ENCODE assay signal across 8 mouse cellular contexts in the genomic region with DNA sequence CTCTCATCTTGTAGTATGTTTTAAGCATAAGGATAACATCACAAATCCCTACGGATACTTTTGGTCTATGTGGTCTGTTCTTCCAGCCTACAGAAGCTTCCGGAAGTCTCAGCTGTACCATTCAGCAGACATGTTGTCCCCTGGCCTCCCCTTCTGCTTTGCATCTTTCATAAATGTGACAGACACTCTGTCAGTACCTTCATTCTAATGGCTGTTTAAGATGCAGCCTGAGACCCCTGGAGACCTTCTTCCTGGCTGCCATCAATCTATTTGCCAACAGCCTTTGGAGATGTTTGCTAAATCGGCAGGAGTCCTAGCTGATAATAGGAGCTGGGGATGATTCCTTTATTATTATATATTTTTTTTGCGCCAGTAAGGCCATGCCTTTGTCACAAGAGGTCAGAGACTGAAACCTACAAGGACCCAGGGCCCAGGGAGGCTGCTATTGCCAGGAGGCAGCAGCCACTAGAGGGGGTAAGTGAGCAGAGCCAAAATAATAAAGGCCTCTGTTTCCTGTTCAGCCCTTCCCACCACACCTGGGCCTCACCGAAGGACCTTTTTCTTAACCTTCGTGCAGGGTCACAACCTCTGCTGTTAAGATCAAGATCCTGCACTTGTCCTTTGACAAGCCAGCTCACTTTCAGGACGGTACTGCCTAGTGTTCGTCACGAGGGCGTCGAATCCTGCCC. TPM values are rescaled to one million over a fixed set of nuclear protein-coding genes. Genes with fewer than 3 reads are reported as not detected.
DNase-seq lines count a peak whose midpoint lies in the region; ATAC-seq and TF ChIP-seq lines count a peak whose summit lies in the region.

No protein-coding gene starts in this region.

- H3K9ac ChIP-seq in heart, adult 2 months (ENCODE audit: low read depth, low read length): no peak overlapping the region
- H3K9ac ChIP-seq in intestine, postnatal 0 days (ENCODE audit: low read depth, low read length): no peak overlapping the region

- DNase-seq in heart, adult 2 months: no peak
- no peak for DNase-seq in heart, postnatal 25 days (ENCODE audit: low spot score)
- peak; percentile 54 to 80 for DNase-seq in adrenal gland, postnatal 36 days
- no peak for DNase-seq in left cerebral cortex, postnatal 4 days

- no peaks in the 10 kb centered on the region for H3K36me3 ChIP-seq in heart, adult 2 months (ENCODE audit: control insufficient read depth, insufficient read depth, low read length)
- no peaks in the 10 kb centered on the region for H3K36me3 ChIP-seq in C2C12 (ENCODE audit: control insufficient read depth, insufficient read depth)
- H3K36me3 ChIP-seq in intestine, postnatal 0 days (ENCODE audit: control insufficient read depth, insufficient read depth): no peaks in the 10 kb centered on the region

- ATAC-seq in intestine, postnatal 0 days: peak; percentile 70
- no peak for ATAC-seq in inflammation-experienced regulatory T-cells, adult 6 months

- H3K27me3 ChIP-seq in heart, adult 2 months (ENCODE audit: control insufficient read depth, insufficient read depth, low read length): no peaks in the 10 kb centered on the region
- H3K27me3 ChIP-seq in C2C12 (ENCODE audit: control insufficient read depth, insufficient read depth, insufficient read length): no peaks in the 10 kb centered on the region
- H3K27me3 ChIP-seq in intestine, postnatal 0 days (replicated peaks; ENCODE audit: control insufficient read depth, insufficient read depth, low read length): no peaks in the 10 kb centered on the region

- TF ChIP-seq EP300 in heart, adult 2 months (IDR thresholded peaks at IDR 0.05; ENCODE audit: insufficient read depth, low read depth, low read length): no peak

- H3K79me2 ChIP-seq in heart, adult 2 months (replicated peaks; ENCODE audit: control insufficient read depth, insufficient read depth, low read length): no peaks in the 10 kb centered on the region
- no peaks in the 10 kb centered on the region for H3K79me2 ChIP-seq in C2C12 (ENCODE audit: control insufficient read depth, insufficient read depth)

- H3K4me3 ChIP-seq in heart, adult 2 months: no peak overlapping the region
- no peak overlapping the region for H3K4me3 ChIP-seq in C2C12 (ENCODE audit: insufficient read depth, poor library complexity, severe bottlenecking)
- H3K4me3 ChIP-seq in intestine, postnatal 0 days (ENCODE audit: low read depth, low read length): no peak overlapping the region
- H3K4me3 ChIP-seq in olfactory bulb, adult 2 months (ENCODE audit: insufficient read depth, low read depth, low read length): no peak overlapping the region

- no peaks in the 10 kb centered on the region for H3K4me1 ChIP-seq in heart, adult 2 months (ENCODE audit: control insufficient read depth, insufficient read depth, low read length)
- H3K4me1 ChIP-seq in intestine, postnatal 0 days (replicated peaks; ENCODE audit: control insufficient read depth, insufficient read depth, low read length): no peaks in the 10 kb centered on the region
- H3K4me1 ChIP-seq in olfactory bulb, adult 2 months (ENCODE audit: control insufficient read depth, insufficient read depth, low read length): 0 out of 2 replicates have a peak, but pooled peaks cover 4% of the 10 kb centered on the region

- H3K79me3 ChIP-seq in C2C12 (ENCODE audit: low read depth): no peaks in the 10 kb centered on the region

- H3ac ChIP-seq in C2C12 (ENCODE audit: control insufficient read depth, insufficient read length, low read depth): no peak overlapping the region

- WGBS in heart, adult 2 months: 76% methylated on average over 11 of the region's 11 CpGs
- 55% methylated on average over 11 of the region's 11 CpGs for WGBS in intestine, postnatal 0 days
- WGBS in olfactory bulb, adult 2 months: 84% methylated on average over 11 of the region's 11 CpGs

- TF ChIP-seq POLR2A in heart, adult 2 months (IDR thresholded peaks at IDR 0.05; ENCODE audit: insufficient read depth, low read depth, low read length): no peak
- no peak for TF ChIP-seq POLR2A in olfactory bulb, adult 2 months (IDR thresholded peaks at IDR 0.05; ENCODE audit: insufficient read depth, low read depth, low read length)

- H3K4me2 ChIP-seq in intestine, postnatal 0 days (replicated peaks; ENCODE audit: low read depth): no peak overlapping the region

- peak; percentile 75 for TF ChIP-seq CTCF in heart, adult 2 months (IDR thresholded peaks at IDR 0.05)
- peak; percentile 26 for TF ChIP-seq CTCF in C2C12 (IDR thresholded peaks at IDR 0.05; ENCODE audit: control insufficient read depth, insufficient read depth, insufficient read length)
- peak; percentile 87 for TF ChIP-seq CTCF in intestine, postnatal 0 days (IDR thresholded peaks at IDR 0.05; ENCODE audit: low read depth)
- 0 out of 2 replicates have a peak, but pooled peaks have one; percentile 7 for TF ChIP-seq CTCF in olfactory bulb, adult 2 months (IDR thresholded peaks at IDR 0.05; ENCODE audit: insufficient read depth, low read depth, low read length)

- no peak overlapping the region for H3K27ac ChIP-seq in heart, adult 2 months
- H3K27ac ChIP-seq in intestine, postnatal 0 days (ENCODE audit: low read depth, low read length): no peak overlapping the region
- no peak overlapping the region for H3K27ac ChIP-seq in olfactory bulb, adult 2 months (ENCODE audit: insufficient read depth, low read depth, low read length)

- intact Hi-C loops in heart, adult 2 months (cut with DNase I): no loop called here
- intact Hi-C loops in heart, postnatal 25 days (cut with DNase I): loop anchor here (2.0 kb wide), 1 partner anchor 50 kb away; no protein-coding TSS in a partner anchor
- intact Hi-C loops in left cerebral cortex, postnatal 4 days (cut with DNase I): no loop called here

- H3K9me3 ChIP-seq in intestine, postnatal 0 days (ENCODE audit: control insufficient read depth): no peaks in the 10 kb centered on the region

TF ChIP-seq in C2C12, 6 proteins besides CTCF, POLR2A, EP300 and RAD21:
- TF ChIP-seq USF1 (IDR thresholded peaks at IDR 0.05; ENCODE audit: low read depth) (no peak), MYOG (IDR thresholded peaks at IDR 0.05; ENCODE audit: control insufficient read depth, extremely low read depth, insufficient read length) (no peak), MYOD1 (IDR thresholded peaks at IDR 0.05; ENCODE audit: control insufficient read depth, insufficient read length, low read depth) (no peak), FOSL1 (IDR thresholded peaks at IDR 0.05; ENCODE audit: insufficient read depth, low read length, poor library complexity, severe bottlenecking) (no peak), MAX (IDR thresholded peaks at IDR 0.05) (no peak), CEBPB (IDR thresholded peaks at IDR 0.05; ENCODE audit: low read depth) (no peak)

RNA-seq across cellular contexts. Expression of a gene that starts 24.7 kb away (rescaled TPM):
- 10 to 100 TPM; 37.3 to 42.1 TPM for total RNA-seq in heart, adult 2 months (2021)
- 9.4 and 12.8 TPM in 2 replicates for polyA plus RNA-seq in heart, adult 2 months (2012; rRNA removed)
- total RNA-seq in heart, postnatal 25 days (2021): 10 to 100 TPM; 42.5 to 48.0 TPM
- polyA plus RNA-seq in C2C12 (2012; fragmentation: generic; extraction: Trizol): 5.4 TPM
- total RNA-seq in adrenal gland, postnatal 36 days (2021): under 1 TPM; 0.07 to 0.10 TPM
- polyA plus RNA-seq in intestine, postnatal 0 days (2015; fragmentation: Nextera tagmentation; extraction: Ambion mirVana): 0.61 and 0.99 TPM in 2 replicates
- polyA plus RNA-seq in olfactory bulb, adult 2 months (2012; ENCODE audit: insufficient read depth, insufficient read length, low replicate concordance, missing spikeins): not detected in 2 replicates
- polyA plus RNA-seq in inflammation-experienced regulatory T-cells, adult 6 months (2017; shearing (Covaris generic)): not detected
- total RNA-seq in left cerebral cortex, postnatal 4 days (2021): under 1 TPM; 0.62 to 0.85 TPM

RNA-seq across cellular contexts. Expression of a gene that starts 27.0 kb away (rescaled TPM):
- total RNA-seq in heart, adult 2 months (2021): not detected
- not detected in 2 replicates for polyA plus RNA-seq in heart, adult 2 months (2012; rRNA removed)
- not detected for total RNA-seq in heart, postnatal 25 days (2021)
- polyA plus RNA-seq in C2C12 (2012; fragmentation: generic; extraction: Trizol): 0.37 TPM
- under 1 TPM; 0.10 to 0.23 TPM for total RNA-seq in adrenal gland, postnatal 36 days (2021)
- 136 and 161 TPM in 2 replicates for polyA plus RNA-seq in intestine, postnatal 0 days (2015; fragmentation: Nextera tagmentation; extraction: Ambion mirVana)
- polyA plus RNA-seq in olfactory bulb, adult 2 months (2012; ENCODE audit: insufficient read depth, insufficient read length, low replicate concordance, missing spikeins): not detected in 2 replicates
- polyA plus RNA-seq in inflammation-experienced regulatory T-cells, adult 6 months (2017; shearing (Covaris generic)): not detected
- not detected for total RNA-seq in left cerebral cortex, postnatal 4 days (2021)

Comparison
In these comparisons a context has a peak if more than half of its experiments do, and no peak if none do; other contexts are left out.
1. DNase-seq: peak in adrenal gland, postnatal 36 days (2 of 2); none in heart, adult 2 months (0 of 2), heart, postnatal 25 days (single experiment) and left cerebral cortex, postnatal 4 days (single experiment).
2. CTCF ChIP-seq: peak in every context shown above with its lines; median percentile 87 in intestine, postnatal 0 days; 75 in heart, adult 2 months; 26 in C2C12; 7 in olfactory bulb, adult 2 months.
3. RNA of a gene that starts 27.0 kb away (polyA plus RNA-seq): 136 to 161 TPM in intestine, postnatal 0 days; 0.37 TPM in C2C12 (single experiment), not detected in heart, adult 2 months, not detected in olfactory bulb, adult 2 months and not detected in inflammation-experienced regulatory T-cells, adult 6 months; every median in the first group is over 10 times any median in the second.